Mouse (Mus musculus): ENCODE results near the gene Ush2a.

Ush2a gene

DNA sequence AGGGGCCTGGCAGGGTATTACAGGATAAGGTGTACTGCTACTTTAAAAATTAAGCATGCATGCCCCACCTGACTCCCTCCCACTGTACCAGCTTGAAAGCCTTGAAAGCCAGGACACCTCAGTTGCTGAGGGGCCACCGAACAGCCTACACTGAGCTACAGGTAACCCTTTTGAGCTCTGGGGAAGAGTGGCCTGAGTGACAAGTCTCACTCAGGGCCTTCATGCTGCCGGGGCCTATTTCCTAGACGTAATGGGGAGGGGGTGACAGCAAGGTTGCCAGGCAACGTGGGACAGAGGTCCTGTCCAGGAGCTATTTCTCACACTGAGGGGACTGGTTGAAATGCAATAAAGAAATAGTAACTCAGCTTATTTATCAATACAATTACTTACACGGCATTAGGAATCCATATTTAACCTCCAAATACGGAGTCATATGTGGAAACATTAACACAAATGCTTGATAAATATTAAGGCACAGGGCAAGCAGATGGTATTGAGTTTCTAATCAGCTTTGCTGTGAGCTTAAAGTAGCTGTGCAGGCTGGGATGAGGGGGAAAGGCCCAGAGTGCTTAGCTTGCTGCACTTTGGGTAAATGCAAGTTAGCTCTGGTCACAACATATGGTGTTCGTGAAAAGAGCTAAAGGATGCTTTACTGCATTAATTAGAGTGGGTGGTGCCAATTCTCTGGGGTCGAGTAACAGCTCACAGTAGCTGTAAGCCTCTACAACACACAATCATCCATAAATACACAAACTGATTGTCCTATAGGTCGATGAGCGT is at the start of gene Ush2a:
Gene Ush2a (plus strand): TSS at position 121 of the 780 bp plus-strand sequence.
- DNase-seq (ENCODE audit: low spot score), result peak; percentile 20

DNA sequence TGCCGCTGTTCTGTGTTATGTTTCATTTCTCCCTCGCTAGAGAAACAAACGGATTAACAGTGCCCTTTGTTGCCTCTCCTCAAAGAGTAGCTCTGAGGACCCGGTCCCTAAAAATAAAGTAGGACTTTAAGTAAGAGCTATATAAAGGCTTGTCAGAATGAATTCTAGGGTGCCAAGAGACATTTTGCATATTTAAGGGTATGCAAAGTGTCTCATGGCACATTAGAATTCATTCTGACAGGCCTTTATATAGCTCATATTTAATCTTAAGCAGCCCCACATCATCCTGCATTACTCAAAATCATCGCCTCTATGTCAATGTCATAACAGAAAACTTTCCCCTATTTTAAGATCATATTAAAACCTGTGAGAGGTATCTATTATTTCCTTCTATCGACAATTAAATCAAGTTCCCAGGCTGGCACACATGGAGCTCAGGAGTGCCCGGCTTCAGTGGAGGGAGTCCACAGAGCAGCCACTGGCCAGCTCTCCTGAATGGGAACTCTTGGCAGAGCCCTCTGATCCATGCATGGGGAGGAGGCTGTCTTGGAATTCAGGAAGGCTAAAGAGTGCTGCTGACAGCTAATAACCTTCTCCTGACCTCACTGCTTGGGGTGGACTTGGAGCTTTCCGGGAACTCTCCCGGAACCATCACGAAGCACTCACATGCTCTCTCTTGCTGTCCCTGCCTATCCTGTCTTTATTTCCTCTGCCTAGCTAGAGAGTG is 46.8 kb upstream of the Ush2a start:
- peak; percentile 20 for DNase-seq (ENCODE audit: low spot score)

DNA sequence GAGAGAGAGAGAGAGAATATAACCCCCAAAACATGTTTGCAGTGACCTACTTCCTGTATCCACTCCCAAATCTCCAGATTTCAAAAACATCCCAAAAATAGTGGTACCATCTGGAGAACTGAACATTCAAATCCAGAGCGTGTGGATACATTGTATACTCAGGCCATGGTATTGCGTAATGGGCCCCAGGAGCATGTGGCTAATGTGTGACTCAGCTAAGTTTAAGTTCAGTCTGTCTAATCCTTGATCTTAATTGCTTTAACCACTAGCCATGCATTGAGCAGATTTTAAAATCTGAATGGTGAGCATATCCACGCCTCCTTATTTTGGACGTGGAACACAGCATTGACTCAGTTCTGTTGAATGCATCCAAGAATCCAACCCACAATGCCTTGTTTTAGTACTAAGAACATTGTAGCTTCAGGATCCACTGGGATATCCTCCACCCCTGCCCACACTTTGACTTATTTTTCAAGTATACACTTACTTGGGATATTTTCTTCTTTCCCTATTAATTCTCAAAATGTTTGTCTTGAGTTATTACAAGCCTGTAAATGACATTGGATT is 40.5 kb upstream of the Ush2a start:
- no peak for DNase-seq (ENCODE audit: low spot score)

DNA sequence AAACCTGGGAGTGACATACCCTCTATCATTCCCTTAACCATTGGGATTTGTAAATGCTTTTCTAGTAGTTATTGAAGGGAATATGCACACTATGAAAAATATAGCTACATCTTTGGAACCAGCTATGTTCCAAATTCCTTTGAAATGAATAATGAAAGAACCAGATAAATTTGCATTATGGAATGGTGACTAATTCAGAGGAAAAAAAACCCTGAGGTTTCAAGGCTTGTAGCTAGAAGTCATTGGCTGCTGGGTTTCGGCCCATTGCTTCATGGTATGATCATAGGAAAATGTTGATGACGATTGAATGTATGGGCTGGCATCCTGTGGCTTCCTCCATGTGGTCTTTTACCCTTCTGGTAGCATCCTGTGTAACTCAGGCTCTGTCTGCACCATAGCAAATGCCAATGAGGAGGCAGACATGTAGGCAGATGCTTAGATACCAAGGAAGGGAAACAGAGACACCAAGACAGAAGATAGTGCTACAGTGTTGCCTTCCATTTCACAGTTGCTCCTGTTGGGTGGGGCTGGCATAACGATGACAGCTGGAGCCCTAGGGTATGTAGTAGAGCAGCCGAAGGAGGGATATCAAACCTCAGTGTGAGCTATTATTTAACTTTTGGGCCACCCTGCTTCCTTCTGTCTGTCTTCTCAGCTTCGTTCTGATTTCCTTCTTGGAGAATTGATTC is 28.6 kb upstream of the Ush2a start:
- no peak for DNase-seq (ENCODE audit: low spot score)

DNA sequence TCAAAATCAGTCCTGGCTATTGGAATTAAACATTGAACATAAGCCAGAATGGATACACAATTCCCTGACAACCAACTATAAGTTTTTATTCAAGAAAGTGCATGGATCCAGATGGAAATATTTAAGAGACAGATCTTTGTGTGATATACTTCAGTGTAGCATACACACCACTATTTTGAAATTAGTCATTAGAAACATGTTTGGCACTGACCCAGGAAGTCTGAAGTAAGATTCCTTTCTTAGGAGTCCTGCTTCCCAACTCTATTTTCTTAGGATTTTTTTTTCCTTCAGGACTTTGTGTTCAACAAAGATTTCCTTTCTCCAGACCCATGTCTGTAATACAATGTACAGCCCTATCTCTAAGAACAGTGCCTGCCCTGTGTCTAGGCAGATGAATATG is 23.2 kb upstream of the Ush2a start:
- DNase-seq (ENCODE audit: low spot score), result no peak

DNA sequence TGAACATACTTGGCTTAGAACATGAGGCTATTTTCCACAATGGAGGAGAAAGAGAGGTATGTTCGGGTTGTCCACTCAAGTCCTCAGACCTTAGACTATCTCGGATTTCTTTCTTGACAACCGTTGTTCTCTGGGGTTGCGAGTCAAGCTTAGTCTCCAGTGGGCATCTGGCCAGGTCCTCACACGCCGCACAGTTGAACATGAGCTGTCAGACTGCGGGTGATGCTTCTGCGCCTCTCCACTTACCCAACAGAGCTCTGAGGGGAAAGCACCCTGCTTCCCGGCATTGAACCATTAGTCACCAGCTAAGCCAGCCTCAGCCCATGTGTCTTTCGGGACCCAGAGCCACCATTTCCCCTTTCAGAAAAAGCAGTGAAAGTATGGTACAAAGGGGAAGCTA is 20.1 kb upstream of the Ush2a start:
- DNase-seq (ENCODE audit: low spot score), result no peak

DNA sequence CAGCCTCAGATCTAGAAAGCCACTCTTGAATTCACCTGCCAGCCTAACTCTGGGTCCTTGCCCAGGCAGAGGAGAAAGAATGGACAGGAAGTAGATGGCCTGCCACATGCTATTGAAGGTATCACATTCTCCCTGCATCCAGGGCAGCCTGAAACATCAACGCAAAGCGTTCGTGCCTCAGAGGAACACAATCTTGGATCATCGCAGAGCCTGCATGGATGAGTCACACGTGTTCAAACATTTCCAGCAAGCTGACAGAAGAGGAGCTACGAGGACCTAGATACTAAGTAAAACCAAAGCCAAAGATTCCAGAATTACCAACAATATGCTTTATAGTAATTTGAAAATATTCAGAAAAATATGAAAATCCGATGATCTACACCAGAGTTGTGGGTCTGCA is 4.3 kb upstream of the Ush2a start:
- DNase-seq (ENCODE audit: low spot score), result no peak

DNA sequence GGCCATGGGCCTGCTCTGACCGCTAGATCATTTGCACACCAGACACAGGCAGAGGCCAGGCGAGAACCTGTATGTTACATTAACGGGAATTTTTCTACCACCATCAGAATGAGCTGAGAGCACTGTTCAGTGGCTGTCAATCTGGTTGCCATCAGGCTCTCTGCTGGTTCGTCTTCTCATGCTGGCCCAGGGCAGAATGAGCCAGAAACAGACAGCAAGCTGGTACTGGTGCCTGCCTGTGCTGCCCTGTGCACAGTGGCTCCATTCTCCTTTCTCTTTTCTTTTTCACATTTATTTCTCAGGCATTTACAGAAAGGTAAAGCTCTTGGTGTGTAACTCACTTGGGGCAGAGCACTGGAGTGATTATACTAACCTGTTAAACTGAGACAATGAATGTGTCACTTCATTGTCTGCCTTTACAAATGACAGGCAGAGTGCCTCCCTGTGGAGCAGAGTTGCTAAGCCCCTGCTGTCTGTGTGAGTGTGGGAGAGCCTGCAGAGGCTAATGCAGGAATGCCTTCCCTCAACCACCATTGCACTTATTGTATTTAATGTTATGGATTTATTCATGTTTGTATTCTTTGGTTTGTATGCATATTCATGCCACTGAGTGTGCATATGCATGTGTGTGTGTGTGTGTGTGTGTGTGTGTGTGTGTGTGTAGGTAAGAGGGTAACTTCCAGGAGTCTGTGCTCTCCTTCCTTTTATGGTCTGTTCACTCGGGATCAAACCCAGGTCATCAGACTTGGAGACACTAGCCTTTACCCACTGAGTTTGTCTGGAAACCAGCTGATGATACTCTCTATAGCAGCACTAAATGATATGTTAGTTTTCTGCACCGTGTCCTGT is 1.3 kb upstream of the Ush2a start:
- DNase-seq (ENCODE audit: low spot score), result peak; percentile 46

DNA sequence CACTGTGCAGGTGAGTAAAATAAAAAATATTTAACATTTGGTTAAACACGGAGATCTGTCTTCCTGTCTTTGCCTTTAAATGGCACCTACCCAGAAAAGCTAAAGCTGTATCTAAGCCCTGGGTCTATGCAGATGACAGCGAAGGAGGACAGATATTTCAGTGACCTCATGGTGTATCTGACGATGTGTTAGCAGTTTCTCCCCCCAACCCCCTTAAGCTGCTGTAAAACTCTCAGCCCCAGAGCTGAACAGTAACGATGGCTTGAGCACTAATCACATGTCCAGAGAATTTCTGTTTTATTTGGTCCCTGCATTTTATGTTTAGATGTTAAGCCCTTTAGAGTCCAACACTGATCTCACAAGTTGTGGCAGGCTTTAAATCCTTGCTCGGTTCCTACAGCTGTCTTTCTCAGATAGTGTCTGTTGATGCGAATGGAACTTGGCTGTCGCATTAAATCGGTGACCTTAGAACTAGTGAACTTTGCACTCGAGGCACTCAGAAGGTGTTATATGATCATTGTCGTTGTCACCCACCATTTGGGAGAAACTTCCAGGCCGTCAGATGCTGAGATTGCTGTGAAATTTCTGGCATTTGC is 5.4 kb downstream of the Ush2a start:
- peak; percentile 10 for DNase-seq (ENCODE audit: low spot score)

DNA sequence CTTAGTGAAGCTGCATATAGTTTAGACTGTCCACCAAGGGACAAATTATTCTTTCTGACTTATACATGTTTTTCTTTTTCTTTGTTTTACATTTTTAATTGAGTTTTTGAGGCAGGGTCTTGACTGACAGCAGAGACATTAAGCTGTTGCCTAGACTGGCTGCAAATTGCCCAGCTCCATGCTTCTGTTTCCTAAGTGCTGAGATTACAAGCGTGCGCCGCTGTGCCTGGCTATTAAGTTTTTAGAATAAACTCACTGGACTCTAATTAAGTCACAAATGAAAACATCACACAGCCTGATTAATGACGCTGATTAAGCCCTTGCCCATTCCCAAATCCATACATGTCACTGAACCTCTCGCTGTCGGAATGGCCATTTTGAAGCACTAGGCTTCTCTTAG is 7.2 kb downstream of the Ush2a start:
- DNase-seq (ENCODE audit: low spot score), result no peak

DNA sequence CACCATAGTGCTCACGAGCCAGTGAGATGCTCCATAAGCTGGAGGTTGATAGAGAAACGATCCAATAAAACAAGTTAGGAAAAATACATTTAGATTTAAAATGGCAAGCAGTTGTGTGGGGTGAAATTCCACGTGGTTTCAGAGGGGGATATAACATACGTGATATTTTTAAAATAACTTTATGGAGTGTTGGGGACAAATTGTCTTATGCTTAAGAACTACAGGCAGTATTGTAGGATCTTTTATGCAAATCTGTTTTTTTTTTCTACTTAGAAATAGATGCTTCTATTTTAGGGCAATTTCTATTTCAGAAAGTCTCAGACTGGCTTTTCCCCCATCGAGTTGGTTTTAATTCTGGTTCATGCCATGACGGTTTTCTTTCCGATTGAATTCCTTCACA is 51.5 kb downstream of the Ush2a start:
- no peak for DNase-seq (ENCODE audit: low spot score)

DNA sequence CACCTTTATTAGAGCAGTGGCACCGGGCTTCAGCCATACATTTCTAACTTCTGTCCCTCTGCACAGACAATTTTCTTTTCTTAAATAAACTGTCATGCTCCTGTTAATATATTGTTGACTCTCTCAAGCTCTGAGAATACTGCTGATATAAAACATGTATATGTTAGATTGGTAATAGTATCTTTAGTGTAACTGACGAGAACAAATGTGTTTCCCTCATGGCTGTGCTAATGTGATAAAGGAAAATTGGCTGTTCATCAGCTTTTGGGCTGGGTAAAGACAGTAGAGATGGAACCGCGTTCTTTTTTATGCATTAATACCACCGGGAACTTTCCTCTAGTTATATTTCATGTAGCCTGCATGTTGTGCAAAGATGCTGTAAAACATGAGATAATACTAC is 54.8 kb downstream of the Ush2a start:
- no peak for DNase-seq (ENCODE audit: low spot score)

DNA sequence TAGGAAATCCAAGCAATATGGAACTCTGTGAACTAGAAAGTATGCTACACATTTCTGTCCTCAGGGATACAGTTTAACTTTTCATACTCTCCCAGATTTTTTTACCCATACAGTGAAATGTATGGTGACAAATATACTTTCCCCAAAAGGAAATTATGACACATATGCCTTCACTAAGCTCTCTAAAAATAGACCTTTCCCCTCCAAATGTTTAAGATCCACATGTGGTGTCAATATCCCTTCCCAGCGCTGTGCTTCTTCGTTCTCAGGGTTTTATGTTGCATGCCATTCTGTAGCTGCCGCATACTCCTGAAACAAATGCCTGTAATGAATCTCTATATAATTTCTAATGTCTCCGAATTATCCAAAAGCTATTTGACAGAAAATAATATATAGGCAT is 58.4 kb downstream of the Ush2a start:
- no peak for DNase-seq (ENCODE audit: low spot score)

DNA sequence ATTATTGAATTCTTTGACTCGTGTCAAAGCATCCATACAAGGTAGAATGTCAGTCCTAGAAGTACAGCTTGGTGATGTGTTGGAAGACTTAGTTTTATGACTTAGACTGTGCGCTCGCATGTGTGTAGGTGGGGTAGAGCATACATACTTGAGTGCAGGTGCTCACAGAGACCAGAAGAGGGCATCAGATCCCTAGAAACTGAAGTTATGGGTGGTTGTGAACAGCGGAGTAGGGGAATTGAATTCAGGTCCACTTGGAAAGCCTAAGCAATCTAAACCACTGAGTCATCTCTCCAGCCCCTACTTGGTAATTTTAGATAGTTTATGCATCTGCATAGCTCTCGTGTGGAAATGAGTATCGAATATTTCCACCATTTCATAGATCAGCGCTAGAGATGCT is 59.7 kb downstream of the Ush2a start:
- peak; percentile 29 for DNase-seq (ENCODE audit: low spot score)

DNA sequence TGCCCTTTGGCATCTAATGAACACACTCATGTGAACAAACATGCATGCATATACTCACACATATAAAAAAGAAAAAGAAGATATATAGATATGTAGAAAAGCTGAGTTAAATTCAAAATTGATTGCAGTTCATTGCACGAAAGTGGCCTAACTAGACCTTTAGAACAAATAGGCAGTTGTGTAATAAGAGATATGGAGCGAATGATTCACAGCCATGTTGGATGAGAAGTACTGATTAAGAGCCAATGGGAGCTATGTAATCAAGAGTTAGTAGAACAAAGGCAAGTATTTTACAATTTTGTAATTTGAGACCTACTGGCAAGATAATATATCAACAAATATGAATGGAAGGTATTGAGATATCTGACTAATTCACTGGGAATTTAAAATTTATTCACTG is 68.6 kb downstream of the Ush2a start:
- no peak for DNase-seq (ENCODE audit: low spot score)

DNA sequence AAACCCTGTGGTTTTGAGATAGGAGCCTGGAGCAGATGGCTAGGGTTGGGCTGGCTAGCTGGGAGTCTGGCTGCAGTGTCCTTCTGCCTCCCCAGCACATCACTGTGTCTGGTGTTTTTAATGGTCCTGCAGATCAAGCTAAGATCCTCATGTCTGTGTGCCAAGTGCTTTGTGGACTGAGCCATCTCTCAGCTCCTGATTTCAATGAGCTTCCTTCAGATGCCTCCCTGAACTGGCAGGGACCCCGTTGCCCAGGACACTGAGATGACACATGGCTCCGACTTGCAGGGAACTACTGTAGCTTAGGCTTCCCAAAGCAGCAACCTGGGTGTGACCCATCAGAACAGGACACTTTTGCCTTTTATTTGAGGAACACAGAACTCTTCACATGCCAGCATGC is 72.1 kb downstream of the Ush2a start:
- no peak for DNase-seq (ENCODE audit: low spot score)

DNA sequence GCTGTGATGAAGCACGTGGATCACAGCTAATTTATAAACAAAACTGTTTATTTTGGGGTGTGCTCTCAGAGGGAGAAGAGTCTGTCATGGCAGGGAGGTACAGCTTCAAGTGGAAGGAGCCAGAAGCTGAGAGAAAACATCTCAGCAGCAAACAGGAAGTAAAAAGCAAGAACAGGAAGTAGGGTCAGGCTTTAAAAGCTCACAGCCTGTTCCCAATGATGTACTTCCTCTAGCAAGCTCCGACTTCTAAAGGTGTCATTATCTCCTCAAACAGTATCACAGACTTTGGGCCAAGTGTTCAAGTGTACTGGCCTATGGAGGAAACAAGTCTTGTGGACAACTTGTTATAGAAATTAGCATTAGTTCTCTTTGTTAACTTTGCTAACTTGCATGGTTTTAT is 85.9 kb downstream of the Ush2a start:
- DNase-seq (ENCODE audit: low spot score), result no peak

DNA sequence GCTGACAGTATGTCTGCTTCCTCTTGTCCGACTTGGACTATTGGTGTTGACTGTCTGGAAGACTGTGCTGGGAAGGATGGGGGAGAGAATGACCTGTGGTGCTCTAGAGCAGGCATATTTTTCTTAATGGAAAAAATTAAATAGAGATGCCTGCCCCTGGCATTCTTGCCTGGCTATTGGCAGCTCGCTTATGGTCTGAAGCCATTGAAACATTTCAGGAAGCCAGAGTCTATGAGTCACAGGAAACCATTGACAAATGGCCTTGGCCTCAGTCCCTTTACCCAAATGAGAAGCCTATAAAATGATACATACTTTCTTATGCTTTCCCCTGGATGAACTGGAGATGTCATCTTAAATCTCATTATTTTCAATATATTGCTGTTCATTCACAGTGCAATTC is 92.9 kb downstream of the Ush2a start:
- no peak for DNase-seq (ENCODE audit: low spot score)

DNA sequence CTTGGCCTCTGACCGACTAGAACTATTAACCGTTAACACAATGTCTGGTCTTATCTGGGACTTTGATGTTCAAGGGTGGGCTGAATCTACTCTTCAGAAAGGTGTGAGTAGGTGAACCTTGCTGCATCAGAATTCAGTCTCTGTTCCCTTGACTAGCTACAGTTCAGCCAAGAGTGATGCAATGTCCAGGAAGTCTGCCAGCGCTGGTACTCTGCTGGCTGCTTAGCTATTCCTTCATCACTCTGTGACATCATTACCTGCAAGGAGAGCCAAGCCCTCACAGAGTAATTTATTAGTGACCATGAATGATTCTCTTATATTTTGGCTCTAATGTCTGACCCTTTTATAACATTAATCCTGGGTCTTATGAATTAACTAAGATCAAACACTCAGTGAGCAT is 101.7 kb downstream of the Ush2a start:
- no peak for DNase-seq (ENCODE audit: low spot score)

DNA sequence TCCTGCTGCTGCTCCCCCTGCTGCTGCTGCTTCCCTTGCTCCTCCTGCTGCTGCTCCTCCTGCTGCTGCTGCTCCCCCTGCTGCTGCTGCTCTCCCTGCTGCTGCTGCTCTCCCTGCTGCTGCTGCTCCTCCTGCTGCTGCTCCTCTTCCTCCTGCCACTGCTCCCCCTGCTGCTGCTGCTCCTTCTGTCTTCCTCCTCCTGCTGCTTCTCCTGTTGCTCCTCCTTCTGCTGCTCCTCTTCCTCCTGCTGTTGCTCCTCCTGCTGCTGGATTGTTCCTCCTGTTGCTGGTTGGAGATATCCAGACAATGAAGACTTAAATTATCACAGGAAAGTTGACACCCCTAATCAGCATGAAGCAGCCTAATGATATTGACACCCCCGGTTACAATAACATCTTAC is 123.4 kb downstream of the Ush2a start:
- no peak for DNase-seq (ENCODE audit: low spot score)

DNA sequence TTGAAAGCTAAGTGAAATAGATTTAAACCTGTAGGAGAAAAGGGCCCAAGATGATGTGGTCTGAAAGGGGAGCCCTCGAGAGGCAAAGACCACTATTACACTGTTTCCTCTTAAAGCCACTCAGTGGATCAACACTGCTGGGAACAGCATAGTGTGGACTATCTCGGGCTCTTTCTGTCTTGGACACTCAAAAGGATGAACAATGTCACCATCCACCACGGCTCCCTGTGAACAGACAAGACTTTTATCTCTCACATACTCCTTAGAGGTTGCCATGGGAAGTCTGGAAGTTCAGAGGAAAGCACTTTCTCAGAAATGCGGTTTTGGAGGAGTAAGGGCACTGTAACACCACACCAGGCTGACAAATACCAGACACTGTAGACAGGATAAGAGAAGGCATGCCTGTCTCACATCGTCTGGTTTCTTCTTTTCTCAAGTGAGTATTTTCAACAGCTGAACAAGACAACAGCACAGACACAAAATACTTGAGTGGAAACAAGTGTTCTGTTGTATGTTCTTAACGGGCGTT is 124.0 kb downstream of the Ush2a start:
- DNase-seq (ENCODE audit: low spot score), result peak; percentile 24

Measured in embryo, embryonic 10 days (tissue).